Comparison of ENCODE assay signal across 42 mouse cellular contexts in the genomic region with DNA sequence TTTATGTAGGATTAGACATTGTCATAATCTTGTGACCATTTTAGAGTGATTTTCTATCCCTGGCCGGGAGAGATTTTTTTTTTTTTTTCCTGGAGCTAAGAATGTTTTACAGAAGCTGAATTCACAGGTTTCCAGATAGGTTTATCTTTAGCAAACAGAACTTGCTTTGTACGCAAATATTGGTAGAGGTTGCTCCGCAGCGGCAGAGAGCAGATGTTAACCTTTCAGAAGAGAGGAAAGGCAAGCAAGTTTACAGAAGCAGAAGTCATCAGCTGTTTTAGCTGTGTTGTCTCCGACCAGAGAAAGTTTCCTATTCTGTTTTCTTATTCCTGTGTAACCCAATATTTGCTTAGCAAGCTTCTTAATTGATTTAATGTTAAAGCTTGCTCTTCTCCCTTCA. TPM values are rescaled to one million over a fixed set of nuclear protein-coding genes. Genes with fewer than 3 reads are reported as not detected.
DNase-seq lines count a peak whose midpoint lies in the region; ATAC-seq and TF ChIP-seq lines count a peak whose summit lies in the region.
"Had no signal": no experiment of that assay in that cellular context is flagged by ENCODE, and none has a peak within 500 bp of the region (broad histone marks: within the 10 kb centered on the region; RNA-seq: fewer than 3 reads in every experiment).

No protein-coding gene starts in this region.

- TF ChIP-seq CTCF in intestine, postnatal 0 days (IDR thresholded peaks at IDR 0.05; ENCODE audit: low read depth), result no peak
- TF ChIP-seq CTCF in lung, postnatal 0 days (IDR thresholded peaks at IDR 0.05), result no peak

- peak; percentile 77 for ATAC-seq in intestine, embryonic 15.5 days
- no peak for ATAC-seq in intestine, postnatal 0 days
- no peak for ATAC-seq in lung, postnatal 0 days
- peak; percentile 76; the same call in 1 of the 2 replicates for ATAC-seq in stomach, embryonic 16.5 days (ENCODE audit: insufficient read depth, low FRiP score)
- ATAC-seq: activated CD4-positive, CD25-positive, alpha-beta regulatory T cell, adult 4 months; forebrain, embryonic 14.5 days; hindbrain, postnatal 0 days; midbrain, embryonic 13.5 days had no signal

- H3K4me1 ChIP-seq in intestine, embryonic 15.5 days (replicated peaks), result no peaks in the 10 kb centered on the region
- H3K4me1 ChIP-seq in intestine, postnatal 0 days (replicated peaks; ENCODE audit: control insufficient read depth, insufficient read depth, low read length), result no peaks in the 10 kb centered on the region
- H3K4me1 ChIP-seq in lung, postnatal 0 days (ENCODE audit: insufficient read depth, low read depth, low read length), result no peaks in the 10 kb centered on the region
- H3K4me1 ChIP-seq in stomach, embryonic 16.5 days (ENCODE audit: control insufficient read depth, insufficient read depth, low read length), result no peaks in the 10 kb centered on the region
- H3K4me1 ChIP-seq: embryonic facial prominence, embryonic 12.5 days; heart, embryonic 10.5 days; heart, embryonic 15.5 days; hindbrain, embryonic 12.5 days; limb, embryonic 12.5 days; midbrain, embryonic 13.5 days; neural tube, embryonic 13.5 days had no signal

- H3K9me3 ChIP-seq in intestine, embryonic 15.5 days, result no peaks in the 10 kb centered on the region
- no peaks in the 10 kb centered on the region for H3K9me3 ChIP-seq in intestine, postnatal 0 days (ENCODE audit: control insufficient read depth)
- no peaks in the 10 kb centered on the region for H3K9me3 ChIP-seq in lung, postnatal 0 days (ENCODE audit: low read length)
- H3K9me3 ChIP-seq in stomach, embryonic 16.5 days (replicated peaks; ENCODE audit: control insufficient read depth, low read length), result no peaks in the 10 kb centered on the region
- H3K9me3 ChIP-seq: embryonic facial prominence, embryonic 12.5 days; heart, embryonic 10.5 days; heart, embryonic 15.5 days; hindbrain, embryonic 12.5 days; limb, embryonic 12.5 days; midbrain, embryonic 13.5 days; neural tube, embryonic 13.5 days had no signal

- no peak overlapping the region for H3K4me3 ChIP-seq in intestine, embryonic 15.5 days (replicated peaks)
- H3K4me3 ChIP-seq in intestine, postnatal 0 days (ENCODE audit: low read depth, low read length), result no peak overlapping the region
- H3K4me3 ChIP-seq in lung, postnatal 0 days (ENCODE audit: low read depth, low read length), result no peak overlapping the region
- no peak overlapping the region for H3K4me3 ChIP-seq in stomach, embryonic 16.5 days (replicated peaks; ENCODE audit: low read length)
- H3K4me3 ChIP-seq: embryonic facial prominence, embryonic 12.5 days; heart, embryonic 10.5 days; heart, embryonic 15.5 days; hindbrain, embryonic 12.5 days; left cerebral cortex, adult 2 months; limb, embryonic 12.5 days; midbrain, embryonic 13.5 days; neural tube, embryonic 13.5 days had no signal

- 50% methylated on average over 5 of the region's 5 CpGs for WGBS in intestine, embryonic 15.5 days
- WGBS in intestine, postnatal 0 days, result 17% methylated on average over 5 of the region's 5 CpGs
- WGBS in lung, postnatal 0 days, result 46% methylated on average over 5 of the region's 5 CpGs
- WGBS in stomach, embryonic 16.5 days, result 55% methylated on average over 5 of the region's 5 CpGs

- H3K27ac ChIP-seq in intestine, embryonic 15.5 days, result 0 out of 2 replicates have a peak overlapping the region, but pooled peaks have one; percentile 44
- H3K27ac ChIP-seq in intestine, postnatal 0 days (ENCODE audit: low read depth, low read length), result no peak overlapping the region; the same call in 1 of the 2 replicates
- H3K27ac ChIP-seq in lung, postnatal 0 days (ENCODE audit: low read length), result no peak overlapping the region
- peak overlapping the region; percentile 27; the same call in 1 of the 2 replicates for H3K27ac ChIP-seq in stomach, embryonic 16.5 days (ENCODE audit: low read length)
- H3K27ac ChIP-seq: embryonic facial prominence, embryonic 12.5 days; heart, embryonic 10.5 days; heart, embryonic 15.5 days; hindbrain, embryonic 12.5 days; hindbrain, postnatal 0 days; left cerebral cortex, adult 2 months; limb, embryonic 12.5 days; liver, embryonic 14.5 days; midbrain, embryonic 13.5 days; neural tube, embryonic 13.5 days had no signal

- H3K36me3 ChIP-seq in intestine, embryonic 15.5 days, result no peaks in the 10 kb centered on the region
- no peaks in the 10 kb centered on the region for H3K36me3 ChIP-seq in intestine, postnatal 0 days (ENCODE audit: control insufficient read depth, insufficient read depth)
- H3K36me3 ChIP-seq in lung, postnatal 0 days (ENCODE audit: insufficient read depth, low read length), result no peaks in the 10 kb centered on the region
- no peaks in the 10 kb centered on the region for H3K36me3 ChIP-seq in stomach, embryonic 16.5 days (ENCODE audit: control insufficient read depth, insufficient read depth, low read length)
- H3K36me3 ChIP-seq: embryonic facial prominence, embryonic 12.5 days; heart, embryonic 10.5 days; heart, embryonic 15.5 days; hindbrain, embryonic 12.5 days; limb, embryonic 12.5 days; midbrain, embryonic 13.5 days; neural tube, embryonic 13.5 days had no signal

- no peak overlapping the region for H3K9ac ChIP-seq in intestine, embryonic 15.5 days
- H3K9ac ChIP-seq in intestine, postnatal 0 days (ENCODE audit: low read depth, low read length), result no peak overlapping the region
- H3K9ac ChIP-seq in lung, postnatal 0 days (replicated peaks; ENCODE audit: low read depth), result no peak overlapping the region
- H3K9ac ChIP-seq in stomach, embryonic 16.5 days (ENCODE audit: low read length), result no peak overlapping the region
- H3K9ac ChIP-seq: embryonic facial prominence, embryonic 12.5 days; heart, embryonic 15.5 days; hindbrain, embryonic 12.5 days; limb, embryonic 12.5 days; liver, embryonic 14.5 days; midbrain, embryonic 13.5 days; neural tube, embryonic 13.5 days had no signal

- no peak overlapping the region for H3K4me2 ChIP-seq in intestine, embryonic 15.5 days (replicated peaks)
- no peak overlapping the region for H3K4me2 ChIP-seq in intestine, postnatal 0 days (replicated peaks; ENCODE audit: low read depth)
- H3K4me2 ChIP-seq in lung, postnatal 0 days (replicated peaks; ENCODE audit: low read depth, low read length), result no peak overlapping the region
- H3K4me2 ChIP-seq in stomach, embryonic 16.5 days (ENCODE audit: low read depth, low read length), result no peak overlapping the region
- H3K4me2 ChIP-seq: embryonic facial prominence, embryonic 12.5 days; heart, embryonic 15.5 days; hindbrain, embryonic 12.5 days; limb, embryonic 12.5 days; midbrain, embryonic 13.5 days; neural tube, embryonic 13.5 days had no signal

- no peak for TF ChIP-seq EP300 in lung, postnatal 0 days (IDR thresholded peaks at IDR 0.05)

- peak; percentile 9 for DNase-seq in lung, postnatal 0 days (ENCODE audit: low spot score)
- no peak for DNase-seq in lung, postnatal 25 days (ENCODE audit: low spot score)
- no peak for DNase-seq in gastrocnemius, postnatal 25 days
- DNase-seq in left cerebral cortex, adult 18-20 months (ENCODE audit: low spot score in 2 of 2), result no peak
- DNase-seq: adrenal gland, adult 8-10 months; cerebellum, adult 11 months; cerebellum, adult 9-10 months; cerebellum, postnatal 36 days; embryo, embryonic 11 days; gastrocnemius, postnatal 14 days; heart, adult 11 months; kidney, adult 11 months; kidney, postnatal 14 days; lung, postnatal 10 days; right cerebral cortex, postnatal 4 days; thymus, postnatal 14 days had no signal

- no peaks in the 10 kb centered on the region for H3K27me3 ChIP-seq in intestine, embryonic 15.5 days (replicated peaks)
- no peaks in the 10 kb centered on the region for H3K27me3 ChIP-seq in intestine, postnatal 0 days (replicated peaks; ENCODE audit: control insufficient read depth, insufficient read depth, low read length)
- no peaks in the 10 kb centered on the region for H3K27me3 ChIP-seq in lung, postnatal 0 days (replicated peaks; ENCODE audit: insufficient read depth, low read length)
- H3K27me3 ChIP-seq in stomach, embryonic 16.5 days (ENCODE audit: control insufficient read depth, insufficient read depth, low read length), result no peaks in the 10 kb centered on the region
- H3K27me3 ChIP-seq: CH12.LX; embryonic facial prominence, embryonic 12.5 days; heart, embryonic 15.5 days; hindbrain, embryonic 12.5 days; limb, embryonic 12.5 days; midbrain, embryonic 13.5 days; neural tube, embryonic 13.5 days had no signal

RNA-seq across cellular contexts. Expression of gene Taar8b, which starts 5.5 kb away (rescaled TPM):
- polyA plus RNA-seq in intestine, embryonic 15.5 days (2015; fragmentation: Nextera tagmentation; extraction: Ambion mirVana), result not detected in 2 replicates
- polyA plus RNA-seq in intestine, postnatal 0 days (2015; fragmentation: Nextera tagmentation; extraction: Ambion mirVana), result not detected in 2 replicates
- not detected in 2 replicates for polyA plus RNA-seq in lung, postnatal 0 days (2015; fragmentation: Nextera tagmentation; extraction: Ambion mirVana)
- not detected in 2 replicates for polyA plus RNA-seq in stomach, embryonic 16.5 days (2015; fragmentation: Nextera tagmentation; extraction: Ambion mirVana)
- total RNA-seq in gastrocnemius, postnatal 25 days (2021), result not detected
- not detected for total RNA-seq in left cerebral cortex, adult 18-20 months (2021)
- total RNA-seq: adrenal gland, adult 8-10 months; adrenal gland, postnatal 4 days; CH12.LX; ES-E14; gastrocnemius, postnatal 14 days; heart, postnatal 25 days; hindbrain, postnatal 0 days; layer of hippocampus, adult 18-20 months; layer of hippocampus, postnatal 10 days; left cerebral cortex, adult 2 months; left cerebral cortex, postnatal 25 days; megakaryocyte-erythroid progenitor cell, adult 5-6 weeks had no signal
- polyA plus RNA-seq: activated CD4-positive, CD25-positive, alpha-beta regulatory T cell, adult 4 months; C2C12; embryonic facial prominence, embryonic 12.5 days; forebrain, embryonic 14.5 days; heart, embryonic 10.5 days; heart, embryonic 15.5 days; hindbrain, embryonic 12.5 days; hindbrain, postnatal 0 days; kidney, embryonic 14.5 days; limb, embryonic 12.5 days; liver, embryonic 14.5 days; midbrain, embryonic 13.5 days; neural tube, embryonic 13.5 days had no signal

RNA-seq across cellular contexts. Expression of gene Taar8a, which starts 10.3 kb away (rescaled TPM):
- polyA plus RNA-seq in intestine, embryonic 15.5 days (2015; fragmentation: Nextera tagmentation; extraction: Ambion mirVana), result not detected in 2 replicates
- not detected in 2 replicates for polyA plus RNA-seq in intestine, postnatal 0 days (2015; fragmentation: Nextera tagmentation; extraction: Ambion mirVana)
- polyA plus RNA-seq in lung, postnatal 0 days (2015; fragmentation: Nextera tagmentation; extraction: Ambion mirVana), result not detected in 2 replicates
- polyA plus RNA-seq in stomach, embryonic 16.5 days (2015; fragmentation: Nextera tagmentation; extraction: Ambion mirVana), result not detected in 2 replicates
- not detected for total RNA-seq in gastrocnemius, postnatal 25 days (2021)
- not detected for total RNA-seq in left cerebral cortex, adult 18-20 months (2021)
- total RNA-seq: adrenal gland, adult 8-10 months; CH12.LX; ES-E14; gastrocnemius, postnatal 14 days; heart, postnatal 25 days; hindbrain, postnatal 0 days; layer of hippocampus, adult 18-20 months; layer of hippocampus, postnatal 10 days; left cerebral cortex, adult 2 months; left cerebral cortex, postnatal 25 days; megakaryocyte-erythroid progenitor cell, adult 5-6 weeks had no signal
- polyA plus RNA-seq: activated CD4-positive, CD25-positive, alpha-beta regulatory T cell, adult 4 months; C2C12; embryonic facial prominence, embryonic 12.5 days; forebrain, embryonic 14.5 days; heart, embryonic 10.5 days; heart, embryonic 15.5 days; hindbrain, embryonic 12.5 days; hindbrain, postnatal 0 days; kidney, embryonic 14.5 days; limb, embryonic 12.5 days; liver, embryonic 14.5 days; midbrain, embryonic 13.5 days; neural tube, embryonic 13.5 days; spleen, adult 2 months had no signal

RNA-seq across cellular contexts. Expression of gene Taar8c, which starts 15.2 kb away (rescaled TPM):
- not detected in 2 replicates for polyA plus RNA-seq in intestine, embryonic 15.5 days (2015; fragmentation: Nextera tagmentation; extraction: Ambion mirVana)
- polyA plus RNA-seq in intestine, postnatal 0 days (2015; fragmentation: Nextera tagmentation; extraction: Ambion mirVana), result not detected in 2 replicates
- not detected in 2 replicates for polyA plus RNA-seq in lung, postnatal 0 days (2015; fragmentation: Nextera tagmentation; extraction: Ambion mirVana)
- not detected in 2 replicates for polyA plus RNA-seq in stomach, embryonic 16.5 days (2015; fragmentation: Nextera tagmentation; extraction: Ambion mirVana)
- not detected for total RNA-seq in gastrocnemius, postnatal 25 days (2021)
- not detected for total RNA-seq in left cerebral cortex, adult 18-20 months (2021)
- total RNA-seq: adrenal gland, adult 8-10 months; adrenal gland, postnatal 4 days; CH12.LX; ES-E14; gastrocnemius, postnatal 14 days; heart, postnatal 25 days; hindbrain, postnatal 0 days; layer of hippocampus, adult 18-20 months; layer of hippocampus, postnatal 10 days; left cerebral cortex, adult 2 months; left cerebral cortex, postnatal 25 days; megakaryocyte-erythroid progenitor cell, adult 5-6 weeks had no signal
- polyA plus RNA-seq: activated CD4-positive, CD25-positive, alpha-beta regulatory T cell, adult 4 months; C2C12; embryonic facial prominence, embryonic 12.5 days; forebrain, embryonic 14.5 days; heart, embryonic 10.5 days; heart, embryonic 15.5 days; hindbrain, embryonic 12.5 days; hindbrain, postnatal 0 days; kidney, embryonic 14.5 days; limb, embryonic 12.5 days; liver, embryonic 14.5 days; midbrain, embryonic 13.5 days; neural tube, embryonic 13.5 days had no signal

RNA-seq across cellular contexts. Expression of gene Taar9, which starts 22.8 kb away (rescaled TPM):
- polyA plus RNA-seq in intestine, embryonic 15.5 days (2015; fragmentation: Nextera tagmentation; extraction: Ambion mirVana), result not detected in 2 replicates
- not detected in 2 replicates for polyA plus RNA-seq in intestine, postnatal 0 days (2015; fragmentation: Nextera tagmentation; extraction: Ambion mirVana)
- not detected in 2 replicates for polyA plus RNA-seq in lung, postnatal 0 days (2015; fragmentation: Nextera tagmentation; extraction: Ambion mirVana)
- not detected in 2 replicates for polyA plus RNA-seq in stomach, embryonic 16.5 days (2015; fragmentation: Nextera tagmentation; extraction: Ambion mirVana)
- total RNA-seq in gastrocnemius, postnatal 25 days (2021), result not detected
- total RNA-seq in left cerebral cortex, adult 18-20 months (2021), result not detected
- total RNA-seq: adrenal gland, adult 8-10 months; adrenal gland, postnatal 4 days; CH12.LX; ES-E14; gastrocnemius, postnatal 14 days; heart, postnatal 25 days; hindbrain, postnatal 0 days; layer of hippocampus, adult 18-20 months; layer of hippocampus, postnatal 10 days; left cerebral cortex, adult 2 months; left cerebral cortex, postnatal 25 days; megakaryocyte-erythroid progenitor cell, adult 5-6 weeks had no signal
- polyA plus RNA-seq: activated CD4-positive, CD25-positive, alpha-beta regulatory T cell, adult 4 months; C2C12; embryonic facial prominence, embryonic 12.5 days; forebrain, embryonic 14.5 days; heart, embryonic 10.5 days; heart, embryonic 15.5 days; hindbrain, embryonic 12.5 days; hindbrain, postnatal 0 days; kidney, embryonic 14.5 days; limb, embryonic 12.5 days; liver, embryonic 14.5 days; midbrain, embryonic 13.5 days; neural tube, embryonic 13.5 days had no signal

RNA-seq across cellular contexts. Expression of gene Taar7f, which starts 37.2 kb away (rescaled TPM):
- not detected in 2 replicates for polyA plus RNA-seq in intestine, embryonic 15.5 days (2015; fragmentation: Nextera tagmentation; extraction: Ambion mirVana)
- polyA plus RNA-seq in intestine, postnatal 0 days (2015; fragmentation: Nextera tagmentation; extraction: Ambion mirVana), result not detected in 2 replicates
- not detected in 2 replicates for polyA plus RNA-seq in lung, postnatal 0 days (2015; fragmentation: Nextera tagmentation; extraction: Ambion mirVana)
- polyA plus RNA-seq in stomach, embryonic 16.5 days (2015; fragmentation: Nextera tagmentation; extraction: Ambion mirVana), result not detected in 2 replicates
- total RNA-seq in gastrocnemius, postnatal 25 days (2021), result not detected
- not detected for total RNA-seq in left cerebral cortex, adult 18-20 months (2021)
- total RNA-seq: adrenal gland, adult 8-10 months; adrenal gland, postnatal 4 days; CH12.LX; ES-E14; gastrocnemius, postnatal 14 days; heart, postnatal 25 days; hindbrain, postnatal 0 days; layer of hippocampus, adult 18-20 months; layer of hippocampus, postnatal 10 days; left cerebral cortex, adult 2 months; left cerebral cortex, postnatal 25 days; megakaryocyte-erythroid progenitor cell, adult 5-6 weeks had no signal
- polyA plus RNA-seq: activated CD4-positive, CD25-positive, alpha-beta regulatory T cell, adult 4 months; C2C12; embryonic facial prominence, embryonic 12.5 days; forebrain, embryonic 14.5 days; heart, embryonic 10.5 days; heart, embryonic 15.5 days; hindbrain, embryonic 12.5 days; hindbrain, postnatal 0 days; kidney, embryonic 14.5 days; limb, embryonic 12.5 days; liver, embryonic 14.5 days; midbrain, embryonic 13.5 days; neural tube, embryonic 13.5 days; spleen, adult 2 months had no signal

Comparison
In these comparisons a context has a peak if more than half of its experiments do, and no peak if none do; other contexts are left out.
1. ATAC-seq: peak in intestine, embryonic 15.5 days (single experiment) and stomach, embryonic 16.5 days (single experiment); none in intestine, postnatal 0 days (single experiment) and lung, postnatal 0 days (single experiment).
2. H3K27ac ChIP-seq: peak in intestine, embryonic 15.5 days (single experiment) and stomach, embryonic 16.5 days (single experiment); none in intestine, postnatal 0 days (single experiment) and lung, postnatal 0 days (single experiment).